Mouse (Mus musculus) MEL (cell line): ENCODE measurements around the gene Olfr1496. TPM values are rescaled to one million over a fixed set of nuclear protein-coding genes. Genes with fewer than 3 reads are reported as not detected.

Experiments used
- DNase-seq: peaks from one replicate; pipeline ENCODE4 v3.0.0; 2011; ENCODE audit warnings: low read depth, low spot score
- H3K27ac ChIP-seq: 2 replicates; pipeline ENCODE4 v1.5.1; 2012; ENCODE audit warnings: low read depth, mild to moderate bottlenecking, control low read depth, low read length, moderate library complexity; ENCODE audit not compliant: control insufficient read depth
- H3K27me3 ChIP-seq, 2 experiments: fragments of 150-350 bp in 1 of 2; sonication (generic) in 1 of 2; 2 replicates each; pipeline ENCODE4 v1.6.1; 2012; ENCODE audit warnings: low read length in 2 of 2, mild to moderate bottlenecking in 2 of 2, improper control_type of control experiment in 1 of 2, moderate library complexity in 1 of 2; ENCODE audit not compliant: insufficient read depth in 2 of 2, control insufficient read depth in 1 of 2
- H3K36me3 ChIP-seq, 2 experiments: 2 replicates each; pipeline ENCODE4 v1.6.1; 2012 to 2014; ENCODE audit warnings: low read length in 2 of 2, improper control_type of control experiment in 1 of 2, inconsistent platforms in 1 of 2, mild to moderate bottlenecking in 1 of 2; ENCODE audit not compliant: insufficient read depth in 2 of 2, control insufficient read depth in 1 of 2
- H3K4me1 ChIP-seq, 2 experiments: fragments of 150-350 bp in 1 of 2; sonication (generic) in 1 of 2; 2 replicates each; pipeline ENCODE4 v1.6.1; 2012; ENCODE audit warnings: low read length in 2 of 2, improper control_type of control experiment in 1 of 2, mild to moderate bottlenecking in 1 of 2; ENCODE audit not compliant: insufficient read depth in 2 of 2, control insufficient read depth in 1 of 2
- H3K4me3 ChIP-seq, 2 experiments: fragments of 150-350 bp in 1 of 2; sonication (generic) in 1 of 2; 2 replicates each; pipeline ENCODE4 v1.5.1; 2012; ENCODE audit warnings: low read depth in 2 of 2, low read length in 2 of 2, mild to moderate bottlenecking in 2 of 2, moderate library complexity in 2 of 2, control low read depth in 1 of 2, improper control_type of control experiment in 1 of 2; ENCODE audit not compliant: control insufficient read depth in 1 of 2, insufficient read depth in 1 of 2
- H3K79me2 ChIP-seq: 2 replicates; pipeline ENCODE4 v1.6.1; 2012; ENCODE audit warnings: mild to moderate bottlenecking, low read length, moderate library complexity; ENCODE audit not compliant: control insufficient read depth, poor library complexity, insufficient read depth
- H3K9ac ChIP-seq: 2 replicates; pipeline ENCODE4 v1.6.1; 2012; ENCODE audit warnings: low read depth, mild to moderate bottlenecking, control low read depth, low read length, moderate library complexity; ENCODE audit not compliant: control insufficient read depth, poor library complexity, severe bottlenecking
- H3K9me3 ChIP-seq: fragments of 150-350 bp; sonication (generic); replicated peaks from 2 replicates; pipeline ENCODE4 v1.6.1; 2012; ENCODE audit warnings: mild to moderate bottlenecking, low read length, improper control_type of control experiment, moderate library complexity; ENCODE audit not compliant: insufficient read depth
- BHLHE40 ChIP-seq: IDR thresholded peaks from 2 replicates; pipeline ENCODE4 v1.6.1; 2012; ENCODE audit warnings: low read depth, mild to moderate bottlenecking, inconsistent platforms, low read length, improper control_type of control experiment, borderline replicate concordance
- CTCF ChIP-seq, 3 experiments: IDR thresholded peaks in 2 of 3; conservative IDR thresholded peaks in 1 of 3; 2 replicates each; pipeline ENCODE4 v1.5.1; 2011 to 2012; ENCODE audit warnings: low read length in 3 of 3, low read depth in 2 of 3, mild to moderate bottlenecking in 2 of 3, improper control_type of control experiment in 1 of 3, inconsistent platforms in 1 of 3, mixed read lengths in 1 of 3, moderate library complexity in 1 of 3; ENCODE audit not compliant: control insufficient read depth in 1 of 3, insufficient read depth in 1 of 3, poor library complexity in 1 of 3, severe bottlenecking in 1 of 3
- ELF1 ChIP-seq: IDR thresholded peaks from 2 replicates; pipeline ENCODE4 v1.6.1; 2014; ENCODE audit warnings: low read depth, mild to moderate bottlenecking, inconsistent platforms, low read length, improper control_type of control experiment, moderate library complexity
- HCFC1 ChIP-seq: IDR thresholded peaks from 2 replicates; pipeline ENCODE4 v1.6.1; 2012; ENCODE audit warnings: low read depth, mild to moderate bottlenecking, inconsistent platforms, low read length, improper control_type of control experiment, moderate library complexity
- JUND ChIP-seq: IDR thresholded peaks from 2 replicates; pipeline ENCODE4 v1.6.1; 2011; ENCODE audit warnings: low read depth, mild to moderate bottlenecking, improper control_type of control experiment, low read length
- KAT2A ChIP-seq: conservative IDR thresholded peaks from 2 replicates; pipeline ENCODE4 v1.6.1; 2012; ENCODE audit warnings: low read depth, low read length, improper control_type of control experiment, inconsistent platforms
- MXI1 ChIP-seq: IDR thresholded peaks from 2 replicates; pipeline ENCODE4 v1.6.1; 2011; ENCODE audit warnings: mild to moderate bottlenecking, low read depth, low read length, improper control_type of control experiment
- MYC ChIP-seq: IDR thresholded peaks from 2 replicates; pipeline ENCODE4 v1.6.1; 2011; ENCODE audit warnings: low read depth, mild to moderate bottlenecking, low read length, improper control_type of control experiment, moderate library complexity
- NELFE ChIP-seq: IDR thresholded peaks from 2 replicates; pipeline ENCODE4 v1.6.1; 2011; ENCODE audit warnings: low read depth, low read length, improper control_type of control experiment
- NRF1 ChIP-seq: IDR thresholded peaks from 2 replicates; pipeline ENCODE4 v1.6.1; 2014; ENCODE audit warnings: low read depth, mild to moderate bottlenecking, inconsistent platforms, low read length, improper control_type of control experiment, moderate library complexity; ENCODE audit not compliant: poor library complexity, insufficient read depth, severe bottlenecking
- POLR2A ChIP-seq, 2 experiments: IDR thresholded peaks; 2 replicates each; pipeline ENCODE4 v1.6.1; 2011 to 2012; ENCODE audit warnings: low read length in 2 of 2, mild to moderate bottlenecking in 2 of 2, control low read depth in 1 of 2, improper control_type of control experiment in 1 of 2, low read depth in 1 of 2, moderate library complexity in 1 of 2; ENCODE audit not compliant: control insufficient read depth in 1 of 2, insufficient read depth in 1 of 2, poor library complexity in 1 of 2
- POLR2AphosphoS2 ChIP-seq: IDR thresholded peaks from 2 replicates; pipeline ENCODE4 v1.6.1; 2011; ENCODE audit warnings: low read length, improper control_type of control experiment
- RAD21 ChIP-seq: IDR thresholded peaks from 2 replicates; pipeline ENCODE4 v1.6.1; 2011; ENCODE audit warnings: mild to moderate bottlenecking, low read depth, low read length, improper control_type of control experiment
- RCOR1 ChIP-seq: IDR thresholded peaks from 2 replicates; pipeline ENCODE4 v1.6.1; 2012; ENCODE audit warnings: low read depth, mild to moderate bottlenecking, inconsistent platforms, low read length, improper control_type of control experiment
- SIN3A ChIP-seq: IDR thresholded peaks from 2 replicates; pipeline ENCODE4 v1.6.1; 2012; ENCODE audit warnings: low read length, improper control_type of control experiment, inconsistent platforms
- TCF12 ChIP-seq: IDR thresholded peaks from 2 replicates; pipeline ENCODE4 v1.6.1; 2014; ENCODE audit warnings: low read depth, mild to moderate bottlenecking, inconsistent platforms, low read length, improper control_type of control experiment, moderate library complexity
- UBTF ChIP-seq: IDR thresholded peaks from 2 replicates; pipeline ENCODE4 v1.6.1; 2012; ENCODE audit warnings: low read depth, mild to moderate bottlenecking, inconsistent platforms, low read length, improper control_type of control experiment, moderate library complexity, borderline replicate concordance; ENCODE audit not compliant: insufficient read depth
- ZMIZ1 ChIP-seq: IDR thresholded peaks from 2 replicates; pipeline ENCODE4 v1.6.1; 2012; ENCODE audit warnings: low read depth, mild to moderate bottlenecking, inconsistent platforms, low read length, improper control_type of control experiment, moderate library complexity
- polyA plus RNA-seq, 2 experiments: library from polyadenylated mRNA; stranded (reverse) in 1 of 2; unstranded in 1 of 2; fragments of >175 nt in 1 of 2; fragments of >200 nt in 1 of 2; gene quantifications; 2 replicates each; pipeline versions ENCODE4 v1.2.1 to v1.2.4; 2012; ENCODE audit warnings: low replicate concordance in 2 of 2, low read depth in 1 of 2; ENCODE audit not compliant: insufficient read length in 2 of 2, insufficient read depth in 1 of 2, missing spikeins in 1 of 2
- total RNA-seq: library from RNA; depleted of rRNA; stranded (reverse); fragments of 300-350 nt; gene quantifications from 2 replicates; pipeline ENCODE4 v1.2.3, GENCODE M21; 2012; rRNA removed

Gene Olfr1496
- total and polyA plus RNA-seq, 3 experiments, result not detected

DNA sequence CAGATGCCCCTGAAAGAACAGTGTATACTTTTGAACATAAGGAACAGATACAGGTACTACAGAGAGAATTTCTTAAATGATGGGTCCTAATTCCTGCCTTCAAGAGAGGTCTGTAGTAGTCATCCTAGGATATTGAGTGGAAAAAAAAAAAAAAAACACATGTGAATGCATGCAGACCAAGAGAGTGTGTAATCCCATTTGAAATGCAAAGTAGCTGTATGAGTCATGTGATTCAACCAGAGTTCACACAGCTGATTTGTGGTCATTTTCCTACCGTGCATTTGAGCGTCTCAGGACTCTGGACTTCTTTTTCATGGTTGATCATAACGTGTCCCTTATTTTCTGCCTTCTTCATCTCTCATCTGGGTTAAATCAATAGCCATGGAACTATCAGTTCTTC is 50.8 kb downstream of the Olfr1496 start:
- H3K36me3 ChIP-seq, result no peaks in the 10 kb centered on the region

DNA sequence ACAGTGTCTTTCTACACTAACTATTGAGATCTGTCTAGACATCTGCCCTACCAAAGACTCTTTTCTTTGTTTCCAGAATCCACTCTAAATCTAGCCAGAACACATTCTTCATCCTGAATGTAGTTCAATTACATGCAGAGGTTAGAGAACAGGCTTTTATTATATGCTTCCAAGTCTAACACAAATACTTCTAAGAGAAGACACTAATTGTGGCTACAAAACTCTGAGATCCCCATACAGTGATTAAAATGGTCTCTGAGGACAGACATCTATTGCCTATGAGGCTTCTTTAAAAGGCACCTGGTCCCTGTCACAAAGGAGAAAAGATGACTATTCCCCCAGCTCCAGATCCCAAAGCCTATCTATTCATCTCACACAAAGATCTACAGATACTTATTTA is 52.7 kb downstream of the Olfr1496 start, which contains the start of gene Olfr1500:
Olfr1500 (minus strand) TSS at position 101 of the 400 bp plus-strand sequence.
- Histone ChIP-seq H3K9me3 (no peaks in the 10 kb centered on the region), H3K4me3 (no peak within 1 kb of the TSS), H3K27ac (no peak within 1 kb of the TSS), H3K79me2 (no peaks in the 10 kb centered on the region), H3K27me3 (no peaks in the 10 kb centered on the region), H3K4me1 (no peaks in the 10 kb centered on the region), H3K36me3 (no peaks in the 10 kb centered on the region), H3K9ac (no peak within 1 kb of the TSS)
- no peak for DNase-seq
- TF ChIP-seq UBTF, result no peak

More for the DNA sequence above, 50.8 kb downstream of the Olfr1496 start:
- Histone ChIP-seq H3K9ac (no peak overlapping the region), H3K79me2 (no peaks in the 10 kb centered on the region), H3K4me1 (no peaks in the 10 kb centered on the region), H3K4me3 (no peak overlapping the region), H3K9me3 (no peaks in the 10 kb centered on the region), H3K27me3 (no peaks in the 10 kb centered on the region), H3K27ac (no peak overlapping the region)
- no peak for DNase-seq
- TF ChIP-seq RAD21, result no peak
- no peak for TF ChIP-seq KAT2A
- no peak for TF ChIP-seq JUND
- TF ChIP-seq MXI1, result no peak
- no peak for TF ChIP-seq CTCF (IDR thresholded peaks at IDR 0.05 in 2 of 3, conservative IDR thresholded peaks at IDR 0.05 in 1 of 3; ENCODE audit: control insufficient read depth in 1 of 3, insufficient read depth in 1 of 3, low read depth in 2 of 3, low read length in 3 of 3, poor library complexity in 1 of 3, severe bottlenecking in 1 of 3)
- no peak for TF ChIP-seq SIN3A
- no peak for TF ChIP-seq ELF1
- TF ChIP-seq TCF12, result no peak
- TF ChIP-seq POLR2AphosphoS2, result no peak
- TF ChIP-seq ZMIZ1, result no peak
- TF ChIP-seq POLR2A (IDR thresholded peaks at IDR 0.05; ENCODE audit: control insufficient read depth in 1 of 2, insufficient read depth in 1 of 2, low read depth in 1 of 2, low read length in 2 of 2, poor library complexity in 1 of 2), result no peak
- no peak for TF ChIP-seq BHLHE40
- TF ChIP-seq RCOR1, result no peak
- no peak for TF ChIP-seq NELFE
- no peak for TF ChIP-seq NRF1
- no peak for TF ChIP-seq HCFC1
- TF ChIP-seq MYC, result no peak

Other genes with a start within 250 kb of the Olfr1496 start
- not detected in 2 replicates for gene Olfr1480, start 250.0 kb upstream of the Olfr1496 start, total RNA-seq
- gene Olfr1480, start 250.0 kb upstream of the Olfr1496 start, polyA plus RNA-seq, result not detected
- not detected in 2 replicates for gene Olfr1484, start 194.4 kb upstream of the Olfr1496 start, total RNA-seq
- not detected for gene Olfr1484, start 194.4 kb upstream of the Olfr1496 start, polyA plus RNA-seq
- not detected in 2 replicates for gene Olfr1487, start 160.5 kb upstream of the Olfr1496 start, total RNA-seq
- gene Olfr1487, start 160.5 kb upstream of the Olfr1496 start, polyA plus RNA-seq, result not detected
- not detected in 2 replicates for gene Olfr1489, start 146.3 kb upstream of the Olfr1496 start, total RNA-seq
- gene Olfr1489, start 146.3 kb upstream of the Olfr1496 start, polyA plus RNA-seq, result not detected
- gene Olfr1490, start 126.8 kb upstream of the Olfr1496 start, total RNA-seq, result not detected in 2 replicates
- not detected for gene Olfr1490, start 126.8 kb upstream of the Olfr1496 start, polyA plus RNA-seq
- not detected in 2 replicates for gene Olfr1491, start 80.6 kb upstream of the Olfr1496 start, total RNA-seq
- not detected for gene Olfr1491, start 80.6 kb upstream of the Olfr1496 start, polyA plus RNA-seq
- not detected in 2 replicates for gene Olfr1493-ps1, start 54.6 kb upstream of the Olfr1496 start, total RNA-seq
- gene Olfr1493-ps1, start 54.6 kb upstream of the Olfr1496 start, polyA plus RNA-seq, result not detected
- not detected in 2 replicates for gene Olfr1494, start 38.1 kb upstream of the Olfr1496 start, total RNA-seq
- not detected for gene Olfr1494, start 38.1 kb upstream of the Olfr1496 start, polyA plus RNA-seq
- not detected in 2 replicates for gene Olfr1495, start 13.3 kb upstream of the Olfr1496 start, total RNA-seq
- not detected for gene Olfr1495, start 13.3 kb upstream of the Olfr1496 start, polyA plus RNA-seq
- gene Olfr1497, start 20.3 kb downstream of the Olfr1496 start, total RNA-seq, result not detected in 2 replicates
- gene Olfr1497, start 20.3 kb downstream of the Olfr1496 start, polyA plus RNA-seq, result not detected
- not detected in 2 replicates for gene Olfr1499, start 41.6 kb downstream of the Olfr1496 start, total RNA-seq
- not detected for gene Olfr1499, start 41.6 kb downstream of the Olfr1496 start, polyA plus RNA-seq
- gene Olfr1500, start 52.6 kb downstream of the Olfr1496 start, total RNA-seq, result not detected in 2 replicates
- not detected for gene Olfr1500, start 52.6 kb downstream of the Olfr1496 start, polyA plus RNA-seq
- not detected in 2 replicates for gene Olfr1501, start 72.8 kb downstream of the Olfr1496 start, total RNA-seq
- gene Olfr1501, start 72.8 kb downstream of the Olfr1496 start, polyA plus RNA-seq, result not detected
- gene Olfr1502, start 83.9 kb downstream of the Olfr1496 start, total RNA-seq, result not detected in 2 replicates
- not detected for gene Olfr1502, start 83.9 kb downstream of the Olfr1496 start, polyA plus RNA-seq
- gene Olfr1504, start 120.0 kb downstream of the Olfr1496 start, total RNA-seq, result not detected in 2 replicates
- not detected for gene Olfr1504, start 120.0 kb downstream of the Olfr1496 start, polyA plus RNA-seq
- not detected in 2 replicates for gene Olfr1505, start 135.7 kb downstream of the Olfr1496 start, total RNA-seq
- under 1 TPM in 1 of 2 experiments, not detected in 1; 0.01 TPM for gene Olfr1505, start 135.7 kb downstream of the Olfr1496 start, polyA plus RNA-seq